Mouse (Mus musculus) olfactory bulb, adult 2 months (tissue): ENCODE results near the gene Clec14a.

Experiments
- CTCF ChIP-seq: fragments of 200-500 bp; IDR thresholded peaks from 2 replicates; pipeline ENCODE4 v1.5.1; 2012; ENCODE audit warnings: low read depth, mild to moderate bottlenecking, low read length, moderate library complexity; ENCODE audit not compliant: insufficient read depth
- POLR2A ChIP-seq: fragments of 200-500 bp; IDR thresholded peaks from 2 replicates; pipeline ENCODE4 v1.6.1; 2012; ENCODE audit warnings: mild to moderate bottlenecking, low read depth, low read length, moderate library complexity; ENCODE audit not compliant: insufficient read depth

DNA sequence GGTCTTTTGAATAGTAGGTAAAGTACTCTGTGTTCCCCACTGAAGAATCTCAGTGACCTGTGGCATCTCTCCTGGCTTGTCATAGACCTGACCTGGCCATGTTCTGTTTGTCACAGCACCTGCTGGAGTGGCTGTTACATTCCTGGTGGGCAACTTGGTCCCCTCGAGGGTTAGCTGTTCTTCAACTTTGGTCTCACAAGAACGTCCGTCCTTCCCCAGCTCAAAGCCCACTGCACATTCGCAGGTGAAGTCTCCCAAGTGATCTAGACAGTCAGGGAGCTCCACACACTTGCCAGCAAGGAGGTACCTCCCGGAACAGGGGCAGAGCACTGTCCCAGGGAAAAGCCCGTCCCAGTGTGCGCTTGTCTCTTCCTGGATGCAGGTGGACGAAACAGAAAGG lies 1.3 kb downstream of the Clec14a start:
- TF ChIP-seq CTCF, result no peak
- TF ChIP-seq POLR2A, result no peak
